Mouse (Mus musculus): ENCODE results near the gene Gm3045. TPM values are rescaled to one million over a fixed set of nuclear protein-coding genes. Genes with fewer than 3 reads are reported as not detected.

Gene Gm3045
- total RNA-seq, 4 experiments from 2014 or later, result not detected

Other genes with a start within 250 kb of the Gm3045 start
- gene Tifab, start 247.7 kb upstream of the Gm3045 start, total RNA-seq (2022), result 1 to 10 TPM in 1 of 4 experiments, under 1 TPM in 3; 0.50 to 1.2 (median 0.82) TPM
- gene Neurog1, start 174.4 kb upstream of the Gm3045 start, total RNA-seq (2022), result not detected
- 10 to 100 TPM in 2 of 4 experiments, 1 to 10 TPM in 2; 4.4 to 10.6 (median 8.5) TPM for gene Cxcl14, start 130.0 kb upstream of the Gm3045 start, total RNA-seq (2022)
- under 1 TPM in 1 of 4 experiments, not detected in 3; 0.26 TPM for gene Slc25a48, start 11.8 kb downstream of the Gm3045 start, total RNA-seq (2022)
- not detected for gene Il9, start 55.7 kb downstream of the Gm3045 start, total RNA-seq (2022)
- 1 to 10 TPM; 1.0 to 1.1 (median 1.0) TPM for gene Fbxl21, start 95.9 kb downstream of the Gm3045 start, total RNA-seq (2022)
- gene Lect2, start 121.9 kb downstream of the Gm3045 start, total RNA-seq (2022), result not detected
- 10 to 100 TPM; 10.2 to 16.8 (median 14.4) TPM for gene Tgfbi, start 182.9 kb downstream of the Gm3045 start, total RNA-seq (2022)

Measured in heart, adult 8-10 months (tissue).